Mouse (Mus musculus): ENCODE measurements around the gene Sys1.

Sys1 gene

GRCm38 (mm10) chr2:164500511-164500910 is 43.7 kb downstream of the Sys1 start:
- peak in 1 of 2 experiments; percentile 25 for DNase-seq

GRCm38 (mm10) chr2:164504919-164505318 is 48.2 kb downstream of the Sys1 start:
- DNase-seq = no peak

GRCm38 (mm10) chr2:164505619-164506347 is 49.0 kb downstream of the Sys1 start:
- DNase-seq = no peak

DNA sequence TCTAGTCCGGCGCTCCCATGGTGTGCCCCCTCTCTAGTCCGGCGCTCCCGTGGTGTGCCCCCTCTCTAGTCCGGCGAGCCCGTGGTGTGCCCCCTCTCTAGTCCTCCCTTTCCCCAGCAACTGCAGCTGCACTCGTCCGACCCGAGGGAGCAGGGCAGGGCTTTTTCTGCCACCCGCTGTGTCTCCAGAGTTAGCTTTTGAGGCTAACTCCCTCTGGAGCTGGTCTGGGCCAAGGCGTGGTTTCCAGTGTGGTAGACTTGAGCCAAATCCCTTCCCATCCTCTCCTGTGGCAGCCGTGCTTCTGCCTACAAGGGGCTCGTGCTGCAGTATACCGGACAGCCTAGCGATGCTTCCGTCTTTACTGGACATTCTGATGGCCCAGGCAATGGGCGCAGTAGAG is 51.0 kb downstream of the Sys1 start:
- no peak for DNase-seq

- DNase-seq = no peak
Measured at GRCm38 (mm10) chr2:164510621-164511190, 53.9 kb downstream of the Sys1 start.

DNA sequence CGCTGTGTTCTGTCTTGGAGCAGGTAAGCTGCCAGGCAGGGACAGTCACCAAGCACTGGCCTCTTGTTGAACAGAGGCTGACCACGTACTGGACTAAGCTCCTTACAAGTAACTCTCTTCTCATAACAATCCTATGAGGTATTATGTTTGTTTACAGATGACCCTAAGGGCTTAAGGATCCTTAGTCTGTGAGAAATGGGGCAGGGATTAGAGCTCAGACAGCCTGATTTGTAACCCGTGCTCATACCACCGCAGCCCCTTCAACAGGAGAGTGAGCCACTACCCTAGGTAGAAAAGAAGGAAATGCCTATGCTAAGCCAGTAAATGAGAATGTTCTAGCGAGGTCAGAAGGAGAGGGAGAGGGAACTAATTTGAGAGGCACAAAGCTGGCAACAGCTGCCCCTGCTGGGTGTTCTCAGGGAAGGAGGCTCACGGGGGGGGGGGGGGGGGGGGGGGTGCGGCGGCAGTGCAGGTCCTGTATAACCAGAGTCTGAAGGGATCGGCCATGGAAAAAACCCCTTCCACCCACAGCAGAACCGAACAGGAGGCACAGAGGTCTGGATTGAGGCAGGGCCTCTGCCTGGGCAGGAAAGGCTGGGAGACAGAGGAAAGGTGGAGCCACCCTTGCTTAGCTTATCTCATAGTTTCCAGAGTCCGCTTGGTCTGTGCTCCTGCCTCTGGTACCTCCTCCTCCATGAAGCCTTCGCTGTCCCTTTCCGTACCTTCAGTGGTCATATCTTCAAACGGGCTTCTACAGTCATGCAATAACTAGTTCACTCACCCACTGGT is 55.6 kb downstream of the Sys1 start:
- DNase-seq = no peak

- DNase-seq = no peak
Measured at GRCm38 (mm10) chr2:164513389-164513788, 56.6 kb downstream of the Sys1 start.

DNA sequence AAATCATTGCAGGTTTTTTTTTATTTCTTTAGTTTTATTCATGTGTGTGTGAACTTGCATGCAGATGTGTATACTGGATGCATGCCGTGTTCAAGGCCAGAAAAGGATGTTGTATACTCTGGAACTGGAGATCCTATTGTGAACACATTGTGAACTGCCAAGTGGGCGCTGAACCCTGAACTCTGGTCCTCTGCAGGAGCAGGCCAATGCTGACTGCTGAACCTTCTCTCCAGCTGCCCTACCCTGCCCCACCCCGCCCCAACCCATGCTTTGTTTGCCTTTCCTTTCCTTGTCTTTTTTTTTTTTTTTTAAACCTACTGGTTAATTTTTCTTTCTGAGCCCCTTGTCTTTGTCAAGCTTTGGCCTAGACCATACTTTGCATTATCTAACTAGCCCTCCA is 58.2 kb downstream of the Sys1 start:
- no peak for DNase-seq

DNA sequence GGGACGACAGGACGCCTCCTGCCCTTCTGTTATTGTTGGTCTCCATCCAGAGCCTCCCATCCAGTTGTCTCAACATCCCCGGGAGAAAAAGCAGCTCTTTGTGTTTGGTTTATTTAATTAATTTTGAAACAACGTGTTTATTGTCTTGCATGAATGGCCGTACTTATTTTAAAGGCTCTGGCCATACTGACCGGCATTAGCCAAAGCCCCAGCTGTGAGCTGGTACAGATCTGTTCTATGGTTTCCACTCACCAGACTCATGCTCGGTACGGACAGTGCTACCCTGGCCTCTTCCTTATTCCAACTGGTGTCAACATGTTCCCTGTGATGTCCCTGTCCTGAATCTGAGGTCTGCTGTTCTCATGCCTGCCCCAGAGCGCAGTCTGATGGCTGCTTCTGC is 59.1 kb downstream of the Sys1 start:
- no peak for DNase-seq

DNA sequence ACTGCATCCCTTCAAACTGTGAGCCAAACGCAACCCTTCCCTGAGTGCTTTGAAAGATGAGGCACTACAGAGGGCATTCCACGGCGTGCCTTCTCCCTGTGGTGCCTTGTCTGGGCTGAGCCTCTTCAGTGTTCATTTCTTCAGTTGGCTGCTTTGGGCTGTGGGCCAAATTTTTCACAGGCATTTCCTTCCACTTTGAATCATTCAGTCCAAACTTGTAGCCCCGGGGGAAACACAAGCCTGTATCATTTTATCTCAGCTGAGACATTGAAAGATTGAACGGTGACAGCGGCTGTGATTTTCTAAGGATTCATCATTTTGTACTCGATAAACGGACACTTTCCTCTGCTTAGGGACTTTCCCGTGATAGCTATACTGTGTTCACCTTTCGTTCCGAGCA is 59.8 kb downstream of the Sys1 start:
- DNase-seq = no peak

DNA sequence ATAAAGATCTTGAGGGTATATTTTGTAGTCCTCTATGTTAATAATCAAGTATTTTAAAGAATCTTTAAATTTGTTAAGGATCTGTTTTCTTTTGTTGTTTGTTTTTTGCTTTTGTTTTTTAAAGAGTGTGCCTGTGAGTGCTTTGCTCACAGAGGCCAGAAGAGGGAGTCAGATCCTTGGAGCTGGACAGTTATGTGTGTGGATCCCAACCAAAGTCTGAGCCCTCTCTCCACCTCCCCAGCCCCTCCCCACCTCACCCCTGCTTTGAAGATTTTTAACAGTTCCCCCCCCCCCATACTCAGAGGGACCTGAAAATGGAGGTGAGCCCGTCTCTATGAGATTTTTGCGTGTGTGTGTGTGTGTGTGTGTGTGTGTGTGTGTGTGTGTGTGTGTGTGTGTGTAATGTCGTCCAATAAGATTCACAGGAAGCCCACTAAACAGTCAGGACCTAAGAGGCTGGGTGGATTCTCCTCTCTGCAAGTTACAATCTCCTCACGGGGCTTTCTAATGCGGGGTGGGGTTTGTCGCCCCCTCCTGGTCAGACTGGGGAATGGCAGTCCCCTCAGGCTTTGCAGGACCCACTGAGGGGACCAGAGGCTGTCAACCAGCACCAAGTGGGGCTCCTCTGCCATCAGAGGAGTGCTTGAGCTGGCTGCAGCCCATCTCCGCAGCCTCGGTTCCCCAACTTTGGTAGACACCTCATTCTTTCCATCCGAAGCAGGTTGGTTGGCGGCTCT is 60.9 kb downstream of the Sys1 start:
- DNase-seq = peak; percentile 57 to 64

DNA sequence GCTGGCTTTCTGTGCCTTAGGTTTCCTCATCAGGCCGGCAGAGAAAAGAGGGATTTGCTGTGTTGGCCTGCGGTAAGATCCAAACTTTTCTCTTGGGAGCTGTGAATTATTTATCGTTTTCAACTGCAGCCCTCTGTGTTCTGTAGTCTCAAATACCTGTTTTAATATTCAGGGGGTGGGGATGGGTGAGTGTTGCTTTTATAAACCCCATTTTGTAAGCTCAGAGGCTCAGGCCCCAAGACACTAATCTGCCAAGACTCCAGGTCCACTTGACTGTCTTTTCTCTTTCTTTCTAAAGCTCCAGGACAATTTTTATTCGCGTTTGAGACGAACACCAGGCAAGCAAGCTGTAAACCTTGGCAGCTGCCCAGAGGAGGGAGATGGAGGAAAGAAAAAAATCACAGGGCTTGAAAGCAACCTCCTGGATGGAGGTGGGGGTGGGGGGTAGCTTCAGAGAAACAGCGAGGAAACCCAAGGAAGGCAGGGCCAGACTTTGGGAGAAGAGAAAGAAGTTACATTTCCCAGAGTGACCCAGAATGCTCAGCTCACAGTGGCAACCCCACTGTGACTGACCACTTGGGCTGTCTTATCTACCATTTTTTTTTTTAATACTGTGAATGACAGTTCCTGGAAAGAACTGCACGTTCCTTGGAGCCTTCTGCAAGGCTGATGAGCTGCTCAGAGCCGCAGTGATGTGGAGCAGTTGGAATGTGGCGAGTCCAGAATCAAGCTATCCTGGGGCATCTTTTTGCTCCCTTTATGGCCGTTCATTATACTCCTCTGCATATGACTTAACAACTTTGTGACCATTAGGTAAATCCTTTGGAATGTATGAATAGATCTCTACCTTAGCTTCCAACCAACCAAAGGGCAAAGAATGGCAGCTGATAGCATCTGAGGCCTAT is 61.8 kb downstream of the Sys1 start:
- DNase-seq = no peak

DNA sequence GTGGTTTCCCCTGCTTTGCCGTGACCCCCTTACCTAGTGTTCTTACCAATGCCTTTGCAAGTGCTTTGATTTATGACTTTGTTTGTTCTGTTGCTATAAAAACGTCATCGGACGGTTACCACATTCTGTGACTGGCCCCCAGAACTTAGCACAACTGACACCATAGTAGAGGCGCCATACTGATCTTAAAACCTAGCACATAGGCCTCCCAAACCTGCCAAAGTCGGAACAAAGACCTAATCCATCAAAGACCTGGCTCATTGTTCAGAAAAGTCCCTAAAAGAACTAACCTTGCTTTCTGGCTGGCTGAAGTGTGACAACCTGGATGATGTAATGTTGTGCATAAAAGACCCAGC is 62.4 kb downstream of the Sys1 start:
- DNase-seq = no peak

GRCm38 (mm10) chr2:164520782-164521181 is 64.0 kb downstream of the Sys1 start:
- DNase-seq = peak; percentile 50 to 55

- DNase-seq = no peak
Measured at GRCm38 (mm10) chr2:164521841-164522240, 65.1 kb downstream of the Sys1 start.

GRCm38 (mm10) chr2:164522280-164522679 is 65.5 kb downstream of the Sys1 start:
- DNase-seq = no peak

DNA sequence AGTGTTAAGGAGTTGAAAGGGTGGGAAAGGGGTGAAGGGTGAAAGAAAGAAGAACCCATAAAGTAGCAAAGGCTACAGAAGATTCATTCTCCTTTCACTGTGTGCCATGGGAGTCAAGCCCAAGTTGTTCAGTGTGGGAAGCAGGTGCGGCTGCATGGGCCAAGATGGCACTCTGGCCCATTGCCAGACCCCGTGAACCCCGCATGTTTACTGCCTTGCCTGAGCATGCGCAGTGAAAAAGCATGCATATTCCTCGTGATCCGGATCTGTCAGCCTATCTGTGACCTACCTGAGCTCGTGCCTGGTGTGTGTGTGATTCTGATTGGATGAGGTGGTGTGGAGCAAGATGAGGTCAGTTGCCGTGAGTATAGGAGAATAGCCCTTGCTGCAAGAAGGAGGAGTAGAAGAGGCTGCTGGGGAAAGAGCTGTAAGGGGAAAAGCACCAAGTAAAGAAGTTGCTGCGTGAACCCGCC is 66.6 kb downstream of the Sys1 start:
- DNase-seq = peak; percentile 42 to 63

DNA sequence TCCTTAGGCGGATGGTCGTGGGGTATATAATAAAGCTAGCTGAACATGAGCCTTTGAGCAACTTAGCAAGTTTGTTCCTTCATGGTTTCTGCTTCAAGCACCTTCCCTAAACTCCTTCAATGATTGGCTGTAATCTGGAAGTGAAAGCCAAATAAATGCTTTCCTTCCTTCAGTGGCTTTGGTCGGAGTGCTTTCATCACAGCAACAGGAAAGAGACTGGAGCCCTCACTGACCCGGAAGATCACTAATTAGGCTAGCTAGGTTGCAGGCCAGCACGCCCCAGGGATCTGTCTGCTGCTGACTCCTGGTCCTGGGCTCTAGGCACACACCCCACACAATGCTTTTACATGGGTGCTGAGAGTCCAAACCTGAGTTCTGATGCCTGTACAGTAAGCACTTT is 71.8 kb downstream of the Sys1 start:
- DNase-seq = no peak

Data from cerebellum, postnatal 14 days (tissue).